Mouse (Mus musculus) liver, embryonic 11.5 days (tissue): Measurements from ENCODE around the gene Eva1b. TPM values are rescaled to one million over a fixed set of nuclear protein-coding genes. Genes with fewer than 3 reads are reported as not detected.
A peak's percentile ranks its signal among the peaks of the same experiment; 100 is the strongest.

Experiments used
- ATAC-seq: fragments of 200-750 bp; cut with Nextera tagmentation; replicated peaks from 2 replicates; pipeline ENCODE4 v1.8.0; 2017; ENCODE audit warnings: moderate number of reproducible peaks, mild to moderate bottlenecking, moderate TSS enrichment, moderate library complexity; ENCODE audit not compliant: low FRiP score
- DNase-seq: peaks from one replicate; pipeline ENCODE4 v3.0.0-alpha.2; 2017; ENCODE audit warnings: low spot score
- H3K27ac ChIP-seq: fragments of 300-500 bp; sonication (generic); 2 replicates; pipeline ENCODE4 v1.5.1; 2014; ENCODE audit warnings: mild to moderate bottlenecking, low read depth, low read length, control low read depth
- H3K27me3 ChIP-seq: fragments of 300-500 bp; sonication (generic); replicated peaks from 2 replicates; pipeline ENCODE4 v1.6.1; 2014; ENCODE audit warnings: low read length, mixed read lengths; ENCODE audit not compliant: control insufficient read depth, insufficient read depth
- H3K36me3 ChIP-seq: fragments of 300-500 bp; sonication (generic); 2 replicates; pipeline ENCODE4 v1.6.1; 2014; ENCODE audit warnings: mild to moderate bottlenecking, low read length, moderate library complexity, mixed read lengths; ENCODE audit not compliant: control insufficient read depth, insufficient read depth
- H3K4me1 ChIP-seq: fragments of 300-500 bp; sonication (generic); replicated peaks from 2 replicates; pipeline ENCODE4 v1.6.1; 2014; ENCODE audit warnings: low read length, mixed read lengths; ENCODE audit not compliant: control insufficient read depth, insufficient read depth
- H3K4me2 ChIP-seq: fragments of 300-500 bp; sonication (generic); 2 replicates; pipeline ENCODE4 v1.6.1; 2014; ENCODE audit warnings: mild to moderate bottlenecking, control low read depth, moderate library complexity
- H3K4me3 ChIP-seq: fragments of 300-500 bp; sonication (generic); 2 replicates; pipeline ENCODE4 v1.5.1; 2014; ENCODE audit warnings: low read depth, low read length, control low read depth
- H3K9ac ChIP-seq: fragments of 300-500 bp; sonication (generic); 2 replicates; pipeline ENCODE4 v1.6.1; 2014; ENCODE audit warnings: low read depth, low read length, control low read depth
- H3K9me3 ChIP-seq: fragments of 300-500 bp; sonication (generic); 2 replicates; pipeline ENCODE4 v1.6.1; 2016; ENCODE audit warnings: low read length, inconsistent platforms, mixed read lengths; ENCODE audit not compliant: control insufficient read depth
- WGBS: fragments of 180-500 bp; shearing (Covaris S2); extraction: QIAGEN DNeasy Blood & Tissue Kit; methylation state at CpG from one replicate; pipeline ENCODE4 v1.1.7; 2014; 5-methylcytosine and 5-hydroxymethylcytosine counted together
- polyA plus RNA-seq: library from polyadenylated mRNA; unstranded; fragments of >200 nt; fragmentation: Nextera tagmentation; extraction: Ambion mirVana; gene quantifications from 2 replicates; pipeline ENCODE4 v1.2.1, GENCODE M21; 2014

Gene Eva1b
- polyA plus RNA-seq, 1 experiment from 2014 or later = 28.1 TPM

- H3K27ac ChIP-seq = peak overlapping the region; percentile 71
- ATAC-seq (peak; percentile 49), DNase-seq (no peak)
- no peak overlapping the region for H3K4me3 ChIP-seq
- no peaks in the 10 kb centered on the region for H3K27me3 ChIP-seq
- H3K9ac ChIP-seq = no peak overlapping the region
- 63% methylated on average over 2 of the region's 2 CpGs for WGBS
- H3K4me2 ChIP-seq = no peak overlapping the region
- H3K9me3 ChIP-seq = no peaks in the 10 kb centered on the region; the same call in 1 of the 2 replicates
- no peaks in the 10 kb centered on the region; the same call in 1 of the 2 replicates for H3K36me3 ChIP-seq
- peaks cover 14% of the 10 kb centered on the region for H3K4me1 ChIP-seq
Measured at GRCm38 (mm10) chr4:126155869-126156268, 8.3 kb downstream of the Eva1b start.

GRCm38 (mm10) chr4:126156617-126157016 lies 9.1 kb downstream of the Eva1b start:
- peaks cover 12% of the 10 kb centered on the region for H3K4me1 ChIP-seq
- no peak for ATAC-seq
- H3K36me3 ChIP-seq = no peaks in the 10 kb centered on the region; the same call in 1 of the 2 replicates
- no peak overlapping the region; the same call in 1 of the 2 replicates for H3K27ac ChIP-seq
- H3K27me3 ChIP-seq = no peaks in the 10 kb centered on the region
- no peak for DNase-seq
- no peak overlapping the region for H3K9ac ChIP-seq
- no peak overlapping the region for H3K4me2 ChIP-seq
- H3K4me3 ChIP-seq = no peak overlapping the region
- 63% methylated on average over 5 of the region's 5 CpGs for WGBS
- no peaks in the 10 kb centered on the region; the same call in 1 of the 2 replicates for H3K9me3 ChIP-seq

DNA sequence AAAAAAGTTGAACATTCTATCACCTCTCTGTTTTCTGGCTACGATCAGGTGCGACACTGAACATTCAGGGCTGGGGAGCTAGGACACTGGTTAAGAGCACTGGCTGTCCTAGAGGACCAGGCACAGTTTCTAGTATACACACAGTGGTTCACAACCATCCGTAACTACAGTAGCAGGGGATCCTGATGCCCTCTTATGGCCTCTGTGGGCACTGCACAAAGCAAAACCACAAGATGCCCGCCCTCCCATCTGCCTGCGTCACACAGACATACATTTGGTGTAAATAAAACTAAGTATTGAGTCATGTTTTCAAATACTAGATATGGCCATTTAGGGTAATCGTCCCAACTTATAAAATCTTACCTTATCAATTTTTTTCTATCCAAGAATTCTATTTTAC lies 10.0 kb downstream of the Eva1b start:
- Histone ChIP-seq H3K9ac (no peak overlapping the region), H3K27ac (no peak overlapping the region), H3K27me3 (no peaks in the 10 kb centered on the region), H3K4me3 (no peak overlapping the region), H3K9me3 (no peaks in the 10 kb centered on the region; the same call in 1 of the 2 replicates), H3K36me3 (no peaks in the 10 kb centered on the region; the same call in 1 of the 2 replicates), H3K4me1 (peaks cover 17% of the 10 kb centered on the region), H3K4me2 (no peak overlapping the region)
- DNase-seq = no peak
- 84% methylated on average over 6 of the region's 6 CpGs for WGBS
- ATAC-seq = no peak

GRCm38 (mm10) chr4:126159455-126159854 lies 11.9 kb downstream of the Eva1b start:
- no peaks in the 10 kb centered on the region; the same call in 1 of the 2 replicates for H3K36me3 ChIP-seq
- H3K27me3 ChIP-seq = no peaks in the 10 kb centered on the region
- ATAC-seq = no peak
- no peak for DNase-seq
- 78% methylated on average over 8 of the region's 8 CpGs for WGBS
- H3K9ac ChIP-seq = no peak overlapping the region
- H3K4me2 ChIP-seq = no peak overlapping the region
- H3K9me3 ChIP-seq = no peaks in the 10 kb centered on the region; the same call in 1 of the 2 replicates
- peaks cover 25% of the 10 kb centered on the region for H3K4me1 ChIP-seq
- no peak overlapping the region for H3K4me3 ChIP-seq
- H3K27ac ChIP-seq = no peak overlapping the region

- 90% methylated on average over 8 of the region's 8 CpGs for WGBS
- no peak overlapping the region for H3K27ac ChIP-seq
- H3K4me3 ChIP-seq = no peak overlapping the region
- no peaks in the 10 kb centered on the region; the same call in 1 of the 2 replicates for H3K9me3 ChIP-seq
- peaks cover 17% of the 10 kb centered on the region for H3K4me1 ChIP-seq
- H3K4me2 ChIP-seq = no peak overlapping the region
- ATAC-seq = no peak
- H3K27me3 ChIP-seq = no peaks in the 10 kb centered on the region
- H3K9ac ChIP-seq = no peak overlapping the region
- H3K36me3 ChIP-seq = no peaks in the 10 kb centered on the region; the same call in 1 of the 2 replicates
- DNase-seq = no peak
Measured at GRCm38 (mm10) chr4:126160981-126161380, 13.4 kb downstream of the Eva1b start.

- Histone ChIP-seq H3K4me2 (no peak overlapping the region), H3K9me3 (no peaks in the 10 kb centered on the region; the same call in 1 of the 2 replicates), H3K4me3 (no peak overlapping the region), H3K4me1 (peaks cover 15% of the 10 kb centered on the region), H3K9ac (no peak overlapping the region), H3K27me3 (no peaks in the 10 kb centered on the region), H3K36me3 (peaks cover 5% of the 10 kb centered on the region), H3K27ac (no peak overlapping the region)
- DNase-seq = no peak
- no peak for ATAC-seq
- 87% methylated on average over 6 of the region's 6 CpGs for WGBS
Measured at GRCm38 (mm10) chr4:126161456-126161855, 13.9 kb downstream of the Eva1b start.

DNA sequence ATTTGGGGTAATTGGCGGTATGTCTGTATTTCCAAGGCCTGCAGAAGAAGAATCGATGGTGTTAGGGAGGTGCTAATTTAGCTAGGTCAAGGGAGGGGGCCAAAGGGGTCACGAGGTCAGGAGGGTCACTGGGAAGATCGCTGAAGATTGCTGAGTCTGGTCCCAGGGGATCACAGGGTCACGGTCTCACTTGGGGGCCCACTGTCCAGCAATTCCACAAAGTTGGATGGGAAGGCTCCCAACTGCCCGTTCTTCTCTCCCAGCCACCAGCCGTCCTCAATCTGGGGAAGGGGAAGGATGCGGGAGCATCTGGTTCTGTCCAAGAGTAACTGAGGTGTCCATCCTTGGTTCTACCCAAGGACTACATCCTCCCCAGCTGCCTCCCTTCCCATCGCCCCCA lies 14.4 kb downstream of the Eva1b start:
- no peak overlapping the region for H3K9ac ChIP-seq

DNA sequence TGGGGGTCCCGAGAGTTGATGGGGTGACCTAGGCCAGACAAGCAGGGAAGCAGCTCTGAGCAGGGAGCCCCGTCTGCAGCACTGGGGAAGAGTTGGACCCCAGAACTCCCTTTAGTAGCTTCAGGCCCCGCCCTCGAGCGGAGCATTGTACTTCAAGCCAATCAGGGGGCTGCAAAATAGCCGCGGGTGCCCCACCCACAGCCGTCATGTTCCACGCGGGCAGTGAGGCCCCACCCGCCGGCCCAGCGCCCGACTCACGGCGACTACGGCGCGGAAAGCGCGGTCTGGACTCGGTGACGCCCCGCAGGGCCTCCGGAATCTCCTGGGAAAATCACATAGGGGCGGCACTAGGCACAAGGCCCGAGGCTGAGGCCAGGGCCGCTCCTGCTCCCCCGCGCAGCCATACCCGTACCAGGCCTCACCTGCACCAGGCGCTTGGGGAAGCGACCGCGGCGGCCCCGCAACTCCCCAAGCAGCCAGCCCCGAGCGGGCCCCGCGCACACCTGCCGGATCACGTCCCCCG lies 15.1 kb downstream of the Eva1b start:
- DNase-seq (peak; percentile 83), ATAC-seq (peak; percentile 85)
- H3K4me2 ChIP-seq = peak overlapping the region; percentile 100
- H3K9ac ChIP-seq = peak overlapping the region; percentile 79
- H3K4me1 ChIP-seq = peaks cover 13% of the 10 kb centered on the region
- H3K27me3 ChIP-seq = no peaks in the 10 kb centered on the region
- H3K9me3 ChIP-seq = no peaks in the 10 kb centered on the region
- 1% methylated on average over 44 of the region's 44 CpGs for WGBS
- peaks cover 12% of the 10 kb centered on the region for H3K36me3 ChIP-seq
- peak overlapping the region; percentile 75 for H3K27ac ChIP-seq
- peak overlapping the region; percentile 67 for H3K4me3 ChIP-seq

More for the DNA sequence above, 14.4 kb downstream of the Eva1b start:
- Histone ChIP-seq H3K27ac (no peak overlapping the region), H3K4me1 (peaks cover 13% of the 10 kb centered on the region), H3K4me2 (peak overlapping the region; percentile 100), H3K9me3 (no peaks in the 10 kb centered on the region), H3K36me3 (peaks cover 9% of the 10 kb centered on the region), H3K27me3 (no peaks in the 10 kb centered on the region), H3K4me3 (peak overlapping the region; percentile 67)
- DNase-seq (no peak), ATAC-seq (no peak)
- WGBS = 62% methylated on average over 9 of the region's 9 CpGs

DNA sequence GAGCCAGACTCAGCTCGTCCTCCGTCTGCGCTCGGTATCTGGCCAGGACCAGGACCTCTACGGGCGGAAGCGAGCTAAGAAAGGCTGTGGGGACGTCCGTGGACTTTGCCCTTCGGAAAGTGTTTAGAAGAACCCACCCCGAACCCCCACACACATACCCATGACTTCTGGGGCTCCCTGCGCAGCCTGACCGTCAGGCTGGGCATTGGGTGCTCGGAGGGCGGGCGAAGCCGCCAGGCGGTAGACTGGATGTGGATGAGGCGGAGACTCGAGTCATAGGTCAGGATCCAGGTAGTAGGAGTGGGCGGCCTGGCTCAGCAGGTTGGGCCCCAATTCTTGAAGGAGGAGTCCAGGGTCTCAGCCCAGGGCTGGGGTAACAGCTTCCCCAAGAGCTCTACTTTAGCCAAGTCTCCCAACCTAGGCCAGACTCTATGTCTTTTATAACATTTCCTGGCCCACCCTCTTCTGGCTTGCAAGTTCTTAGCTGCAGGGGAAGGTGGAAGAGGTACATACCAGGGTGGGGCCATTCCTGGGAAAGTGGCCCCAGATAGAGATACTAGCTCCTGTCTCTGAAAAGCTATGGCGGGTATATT lies 15.6 kb downstream of the Eva1b start, which contains the start of gene Sh3d21:
Gene Sh3d21 (minus strand): TSS at position 425 of the 593 bp plus-strand sequence.
- 9% methylated on average over 22 of the region's 22 CpGs for WGBS
- no peaks in the 10 kb centered on the region for H3K9me3 ChIP-seq
- H3K4me2 ChIP-seq = peak within 1 kb of the TSS; percentile 100
- peaks cover 13% of the 10 kb centered on the region for H3K4me1 ChIP-seq
- peaks cover 16% of the 10 kb centered on the region for H3K36me3 ChIP-seq
- H3K27me3 ChIP-seq = no peaks in the 10 kb centered on the region
- peak within 1 kb of the TSS; percentile 75 for H3K27ac ChIP-seq
- ATAC-seq (peak; percentile 46), DNase-seq (no peak)
- H3K9ac ChIP-seq = peak within 1 kb of the TSS; percentile 79
- peak within 1 kb of the TSS; percentile 67 for H3K4me3 ChIP-seq
